Mouse (Mus musculus) NIH3T3 (cell line): ENCODE results near the gene Pramef12.
"Not testable (repeated sequence)": the region's sequence is repeated elsewhere in the genome, so short reads cannot be mapped to it uniquely, and the experiment has no call there.

Experiments
- DNase-seq: peaks from one replicate; pipeline ENCODE4 v3.0.0-alpha.2; 2012; ENCODE audit warnings: low read depth

Pramef12 gene

DNA sequence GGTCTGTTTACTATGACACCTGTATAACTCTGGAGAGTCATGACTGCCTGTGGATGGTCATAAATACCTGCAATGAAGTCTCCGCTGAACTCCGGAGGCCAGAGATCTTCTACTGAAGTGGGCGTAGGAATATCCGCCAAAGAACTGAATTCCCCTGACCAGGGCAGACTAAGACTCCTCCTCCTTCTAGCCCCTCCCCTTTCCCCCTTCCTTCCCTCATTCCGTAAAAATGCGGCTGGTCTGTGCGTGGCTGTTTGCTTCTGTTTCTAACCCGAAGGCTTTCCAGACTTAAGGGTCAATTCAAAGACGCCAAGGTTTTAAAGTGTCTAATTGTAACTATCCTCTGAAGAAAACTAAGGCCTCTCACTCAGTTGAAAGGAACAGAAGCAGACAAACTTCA, at the start of gene Pramef12:
Gene Pramef12, minus strand, starts transcription at position 175 of the 400 bp plus-strand sequence.
- DNase-seq, result no peak

DNA sequence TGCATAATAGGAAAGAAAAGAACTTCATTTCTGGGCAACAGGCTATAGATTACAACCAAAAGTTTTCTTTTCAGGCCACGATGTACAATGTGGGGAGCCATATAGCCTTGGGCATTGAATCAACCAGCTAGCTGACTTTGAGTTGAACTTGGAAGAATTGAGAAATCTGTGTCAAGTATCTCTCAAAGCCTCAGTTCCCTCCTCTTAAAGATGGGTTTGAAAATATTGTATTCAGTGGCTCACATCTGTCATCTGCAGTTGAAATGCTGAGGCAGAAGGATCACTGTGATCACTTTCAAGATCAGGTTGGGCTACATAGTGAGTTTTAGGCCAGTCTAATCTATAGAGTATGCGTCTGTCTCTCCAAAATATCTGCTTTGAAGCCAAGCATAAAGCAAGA, 45.0 kb upstream of the Pramef12 start, which contains the start of gene Gm9944:
Gene Gm9944, minus strand, starts transcription at position 101 of the 400 bp plus-strand sequence.
- DNase-seq, result no peak

DNA sequence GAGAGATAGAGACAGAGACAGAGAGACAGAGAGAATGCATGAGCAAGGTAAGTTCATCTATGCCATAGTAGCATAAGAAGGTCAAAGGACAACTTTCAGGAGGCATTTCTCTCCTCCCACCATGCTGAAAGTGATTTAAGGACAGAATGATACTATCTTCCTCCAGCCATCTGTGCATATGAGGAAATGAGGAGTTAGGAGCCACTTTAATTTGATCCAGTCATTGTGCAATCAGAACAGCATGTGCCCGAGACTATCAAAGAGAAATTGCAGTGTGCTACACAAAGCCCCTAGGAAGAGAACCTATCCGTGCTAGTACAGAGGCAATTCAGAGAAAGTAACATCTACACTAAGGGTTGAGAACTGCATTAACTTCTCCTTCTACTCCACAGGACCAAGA, 40.3 kb upstream of the Pramef12 start:
- DNase-seq, result no peak

DNA sequence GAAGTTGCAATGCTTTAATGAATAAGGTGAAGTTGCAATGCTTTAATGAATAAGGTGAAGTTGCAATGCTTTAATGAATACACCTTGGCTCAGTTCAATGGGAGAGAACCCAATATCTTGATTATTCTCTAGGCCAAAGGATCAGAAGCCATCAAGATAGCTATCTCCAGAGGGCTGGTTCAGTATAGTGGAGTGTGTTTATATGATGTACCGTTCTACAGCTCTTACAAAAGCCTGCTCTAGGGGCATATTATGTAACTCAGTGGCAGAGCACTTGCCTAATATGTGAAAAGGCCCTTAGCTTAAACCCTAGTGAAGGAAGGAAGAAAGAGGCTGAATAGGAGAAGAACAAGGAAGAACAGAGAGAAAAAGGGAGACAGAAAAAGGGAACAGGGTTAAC, 33.3 kb upstream of the Pramef12 start:
- no peak for DNase-seq

DNA sequence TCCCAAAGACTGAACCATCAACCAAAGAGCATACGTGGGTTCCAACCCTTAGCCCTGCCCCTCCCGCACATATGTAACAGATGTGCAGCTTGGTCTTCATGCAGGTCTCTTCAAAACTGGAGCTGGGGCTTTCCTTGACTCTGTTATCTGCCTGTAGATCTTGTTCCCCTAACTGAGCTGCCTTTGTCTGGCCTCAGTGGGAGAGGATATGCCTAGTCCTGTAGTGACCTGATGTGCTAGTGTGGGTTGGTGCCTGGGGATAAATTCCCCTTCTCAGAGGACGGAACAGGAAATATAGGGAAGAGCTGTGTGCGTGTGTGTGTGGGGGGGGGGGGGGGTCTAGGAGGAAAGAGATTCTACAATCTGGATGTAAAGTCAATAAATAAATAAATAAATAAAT, 32.8 kb upstream of the Pramef12 start:
- DNase-seq, result no peak

DNA sequence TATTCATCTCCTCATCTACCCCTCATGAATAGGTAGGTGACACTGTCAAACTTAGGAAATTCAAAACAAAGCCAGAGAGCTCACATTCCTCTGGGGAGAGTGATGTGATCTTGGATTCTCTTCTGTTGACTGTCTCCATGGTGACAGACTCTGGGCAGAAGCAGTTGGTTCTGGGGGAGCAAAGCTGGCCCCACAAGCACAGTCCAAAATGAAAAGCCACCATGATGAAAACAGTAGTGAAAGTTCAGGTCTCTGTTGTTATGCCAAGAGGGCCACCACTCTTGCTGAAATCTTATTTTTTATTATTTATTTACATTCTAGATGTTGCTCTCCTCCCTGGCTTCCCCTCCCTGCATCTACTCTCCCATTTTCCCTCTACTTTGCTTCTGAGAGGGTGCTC, 30.4 kb upstream of the Pramef12 start, which contains the start of gene 1700012P22Rik:
Gene 1700012P22Rik, minus strand, starts transcription at position 101 of the 400 bp plus-strand sequence.
- no peak for DNase-seq

DNA sequence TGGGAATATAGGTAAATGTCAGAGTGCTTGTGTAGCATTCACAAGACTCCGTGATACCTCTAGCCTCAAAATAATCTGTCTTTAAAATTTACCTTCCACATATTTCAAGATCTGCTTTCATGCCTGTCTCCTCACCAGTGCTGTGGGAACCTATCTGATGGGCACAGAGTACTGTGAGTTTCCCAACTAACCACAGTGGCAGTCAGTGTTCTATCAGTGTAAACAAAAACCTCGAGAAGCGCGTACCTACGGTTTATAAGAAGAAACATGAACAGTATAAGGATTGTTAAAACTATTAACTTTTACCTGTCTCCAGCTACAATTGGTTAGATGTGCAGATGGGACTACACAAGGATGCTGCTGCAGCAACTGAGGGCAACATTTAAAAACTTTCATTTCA, 25.0 kb upstream of the Pramef12 start:
- no peak for DNase-seq

DNA sequence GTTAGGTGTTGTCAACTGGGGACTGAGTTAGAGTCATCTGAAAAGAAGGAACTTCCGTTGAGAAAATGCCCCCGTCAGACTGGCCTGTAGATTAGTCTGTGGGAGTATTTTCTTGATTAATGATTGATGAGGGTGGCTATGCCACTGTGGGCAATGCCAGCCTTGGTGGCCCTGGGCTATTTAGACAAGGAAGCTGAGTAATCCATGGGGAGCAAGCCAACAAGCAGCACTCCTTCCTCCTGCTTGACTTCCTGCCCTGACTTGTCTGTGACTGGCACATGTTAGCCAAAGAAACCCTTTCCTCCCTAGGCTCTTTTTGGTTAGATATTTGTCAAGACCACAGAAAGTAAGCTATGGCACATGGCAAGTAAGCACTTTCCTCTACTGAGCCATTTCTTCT, 22.5 kb upstream of the Pramef12 start:
- no peak for DNase-seq

DNA sequence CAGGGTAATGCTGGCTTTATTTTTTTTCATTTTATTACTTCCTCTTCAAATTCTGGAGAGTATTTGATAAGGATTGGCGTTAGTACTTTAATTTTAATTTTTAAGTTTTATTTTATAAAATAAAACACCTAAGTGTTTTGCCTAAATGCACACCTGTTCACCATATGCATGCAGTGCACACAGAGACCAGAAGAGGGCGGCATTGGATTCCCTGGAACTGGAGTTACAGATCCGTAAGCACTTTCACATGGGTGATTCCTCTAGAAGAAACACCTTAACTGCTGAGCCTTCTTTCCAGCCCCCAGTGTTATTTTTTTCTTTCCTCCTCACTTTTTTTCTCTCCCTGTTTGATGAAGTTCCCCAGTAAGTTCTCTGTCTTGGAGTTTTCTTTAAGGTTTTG, 20.6 kb upstream of the Pramef12 start:
- DNase-seq, result peak; percentile 52

DNA sequence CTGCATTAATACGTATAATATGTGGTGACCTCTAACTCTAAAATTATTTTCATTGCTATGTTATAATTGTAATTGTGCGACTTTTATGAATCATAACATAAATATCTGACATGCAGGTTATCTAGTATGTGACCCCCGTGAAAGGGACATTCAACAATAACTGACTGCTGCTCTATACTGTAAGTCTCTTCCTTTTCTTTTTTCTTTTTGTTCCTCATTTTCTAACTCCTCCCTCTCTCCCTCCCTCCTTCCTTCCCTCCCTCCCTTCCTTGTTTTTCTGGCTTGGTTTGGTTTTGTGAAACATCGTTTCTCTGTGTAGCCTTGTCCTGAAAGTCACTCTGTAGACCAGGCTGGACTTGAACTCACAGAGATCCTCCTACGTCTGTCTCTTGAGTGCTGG, 16.3 kb upstream of the Pramef12 start:
- DNase-seq, result no peak

DNA sequence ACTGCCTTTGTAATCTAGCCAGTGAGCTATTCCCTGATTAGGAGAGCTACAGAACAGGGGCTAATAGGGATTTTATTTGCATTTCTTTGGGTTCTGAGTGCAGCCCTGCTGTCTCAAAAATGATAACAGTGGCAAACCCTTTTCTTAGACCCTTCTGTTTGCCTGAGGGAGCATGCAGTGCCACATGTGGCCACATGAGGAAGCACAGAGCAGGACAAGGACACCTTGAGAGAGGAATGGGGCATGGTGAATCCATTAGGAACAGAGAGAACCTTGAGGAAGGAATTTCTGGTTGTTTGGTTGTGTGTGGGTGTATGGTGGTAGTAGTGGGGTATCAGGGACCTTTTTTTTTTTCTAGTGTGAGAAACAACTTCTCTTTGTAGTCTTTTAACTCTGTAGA, 12.4 kb upstream of the Pramef12 start:
- no peak for DNase-seq

DNA sequence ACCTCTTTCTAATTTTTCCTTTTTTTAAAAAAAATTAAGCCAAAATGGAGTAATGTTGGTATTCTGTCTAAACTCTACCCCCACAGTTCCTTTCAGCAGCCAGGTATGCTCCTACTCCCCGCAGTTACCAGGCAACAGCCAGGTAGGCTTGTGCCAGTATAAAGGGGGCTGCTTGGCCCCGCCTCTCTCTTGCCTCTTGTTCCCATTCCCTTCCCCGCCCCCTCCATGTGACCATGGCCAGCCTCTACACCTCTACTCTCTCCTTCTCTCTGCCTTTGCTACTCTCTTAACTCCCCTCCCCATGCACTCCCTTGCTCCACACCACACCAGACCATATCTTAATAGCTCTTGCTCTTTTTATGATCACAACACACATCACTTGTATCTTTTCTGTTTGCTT, 2.0 kb downstream of the Pramef12 start:
- no peak for DNase-seq

DNA sequence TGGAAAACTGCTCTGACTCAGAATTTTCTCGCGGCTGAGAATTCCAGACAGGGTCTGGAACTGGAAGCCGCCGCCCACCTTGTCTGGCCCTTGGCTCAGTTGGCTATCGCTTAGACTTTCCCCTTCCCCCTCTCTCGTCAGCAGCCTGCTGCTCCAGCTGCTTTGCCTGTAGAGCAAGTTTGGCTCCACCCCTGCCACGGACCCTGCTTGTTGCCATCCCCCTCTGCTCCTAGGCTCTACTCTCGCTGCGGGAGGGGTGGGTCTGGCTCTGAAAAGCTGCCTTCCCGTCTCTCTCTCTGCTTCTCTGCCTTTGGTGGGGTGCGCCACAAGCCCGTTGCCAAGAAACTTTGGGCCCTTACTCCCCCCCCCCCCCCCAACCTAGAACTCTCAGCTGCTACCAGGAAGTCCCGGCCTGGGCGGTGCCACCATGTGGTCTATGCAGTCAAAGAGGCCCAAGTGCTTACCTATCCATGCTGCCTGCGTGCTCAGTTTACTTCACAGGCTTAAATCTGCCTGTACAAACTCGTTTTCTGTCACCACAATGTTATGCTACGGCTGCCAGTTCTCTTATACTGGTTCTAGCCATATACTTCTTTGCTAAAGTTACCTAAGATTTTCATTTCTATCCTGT, 3.7 kb downstream of the Pramef12 start:
- no peak for DNase-seq

DNA sequence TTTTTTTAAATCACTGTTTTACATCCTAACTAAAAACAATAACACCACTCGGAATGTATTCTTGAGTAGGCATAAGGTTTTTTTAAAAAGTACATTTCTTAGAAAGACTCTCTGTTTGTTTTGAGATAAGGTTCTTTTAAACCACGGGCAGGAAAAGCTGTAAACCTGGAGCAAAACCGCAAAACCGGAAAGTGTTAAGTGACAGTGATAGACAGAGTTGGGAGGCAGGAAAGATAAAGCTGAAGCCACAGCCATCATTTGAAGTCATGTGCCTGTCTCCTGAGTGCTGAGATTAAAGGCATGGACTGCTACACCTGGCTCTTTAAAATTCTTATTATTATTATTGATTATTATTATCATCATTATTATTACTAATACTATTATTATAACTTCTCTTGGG, 5.6 kb downstream of the Pramef12 start:
- no peak for DNase-seq

DNA sequence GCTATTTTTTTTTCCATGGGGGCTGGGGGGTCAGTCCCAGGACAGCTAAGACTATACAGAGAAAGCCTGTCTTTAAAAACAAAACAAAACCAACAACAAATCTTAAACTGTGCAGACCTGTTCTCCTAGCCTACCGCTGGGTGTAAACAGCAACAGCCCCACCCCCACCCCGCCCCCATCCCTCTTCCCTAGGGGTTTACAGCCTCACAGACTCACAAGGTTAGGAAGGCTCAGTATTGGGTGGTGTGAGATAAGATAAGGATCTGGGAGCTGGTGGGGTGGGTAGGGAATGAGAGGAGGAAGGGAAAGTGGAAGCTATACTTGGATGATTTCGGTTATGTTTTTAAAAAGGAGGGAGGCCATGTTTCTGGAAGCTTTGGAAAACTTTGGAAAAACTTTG, 11.9 kb downstream of the Pramef12 start:
- DNase-seq, result no peak

DNA sequence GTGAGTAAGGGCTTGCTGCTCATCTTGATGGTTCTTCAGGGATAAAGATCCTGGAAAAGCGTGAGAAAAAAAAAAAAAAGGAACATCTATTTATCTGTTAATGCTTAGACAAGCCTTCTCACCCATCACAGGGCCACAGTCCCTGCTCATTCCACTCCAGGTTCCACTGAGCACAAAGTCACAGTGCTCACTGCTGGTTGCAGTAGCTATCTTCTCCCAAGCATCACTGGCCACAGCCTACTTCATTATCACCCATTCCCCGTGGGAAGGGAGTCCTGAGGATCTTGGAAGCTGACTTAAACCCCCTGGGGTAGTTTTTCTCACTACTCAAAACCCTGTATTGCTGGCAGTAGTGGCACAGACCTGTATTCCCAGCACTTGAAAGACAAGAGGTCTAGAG, 30.4 kb downstream of the Pramef12 start, which contains the start of gene Pramef20:
Gene Pramef20, minus strand, starts transcription at position 23 of the 400 bp plus-strand sequence.
- no peak for DNase-seq

DNA sequence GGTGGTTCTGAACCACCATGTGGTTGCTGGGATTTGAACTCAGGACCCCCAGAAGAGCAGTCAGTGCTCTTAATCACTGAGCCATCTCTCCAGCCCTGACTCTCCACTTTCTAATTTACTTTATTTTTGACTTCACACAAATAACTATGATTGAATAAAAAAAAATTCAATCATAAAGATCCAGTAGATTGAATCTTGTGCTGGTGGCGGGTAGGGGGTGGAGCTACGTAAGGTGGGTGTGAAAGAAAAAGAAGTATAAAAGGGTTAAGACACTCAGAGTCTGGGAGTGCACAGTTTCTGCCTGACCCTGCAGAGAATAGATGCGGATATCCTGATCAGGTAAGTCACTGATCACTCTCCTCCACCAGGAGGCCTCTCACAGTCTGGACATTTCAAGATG, 50.6 kb downstream of the Pramef12 start, which contains the start of gene Gm13119:
Gene Gm13119, plus strand, starts transcription at position 301 of the 400 bp plus-strand sequence.
- DNase-seq, result not testable (repeated sequence)
